Mouse (Mus musculus): ENCODE measurements around the gene Lce3c.

The Lce3c gene

GRCm38 (mm10) chr3:92944186-92944585 is at the start of gene Lce3c:
Gene Lce3c (plus strand): TSS chr3:92944486.
- DNase-seq (ENCODE audit: low read depth), result no peak

DNA sequence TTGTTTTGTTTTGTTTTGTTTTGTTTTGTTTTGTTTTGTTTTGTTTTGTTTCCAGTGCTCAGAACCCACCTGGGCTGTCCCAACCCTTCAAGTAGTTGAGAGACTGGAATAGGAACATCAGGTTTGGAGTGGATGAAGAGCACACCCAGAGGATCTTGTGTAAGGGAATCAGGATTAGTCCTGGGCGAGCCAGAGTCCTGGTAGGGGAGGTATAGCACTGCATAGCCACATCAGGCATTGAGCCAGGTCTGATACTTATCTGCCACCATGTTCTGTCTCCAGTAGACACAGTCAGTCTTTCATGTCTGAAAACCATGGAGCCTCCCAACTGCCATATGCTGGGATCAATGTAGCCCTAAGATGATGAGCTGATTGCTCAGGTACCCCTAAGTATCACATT is 49.8 kb upstream of the Lce3c start:
- DNase-seq (ENCODE audit: low read depth), result no peak

- no peak for DNase-seq (ENCODE audit: low read depth)
Measured at GRCm38 (mm10) chr3:92902992-92903391, 41.3 kb upstream of the Lce3c start.

- no peak for DNase-seq (ENCODE audit: low read depth)
Measured at GRCm38 (mm10) chr3:92903640-92904039, 40.6 kb upstream of the Lce3c start.

DNA sequence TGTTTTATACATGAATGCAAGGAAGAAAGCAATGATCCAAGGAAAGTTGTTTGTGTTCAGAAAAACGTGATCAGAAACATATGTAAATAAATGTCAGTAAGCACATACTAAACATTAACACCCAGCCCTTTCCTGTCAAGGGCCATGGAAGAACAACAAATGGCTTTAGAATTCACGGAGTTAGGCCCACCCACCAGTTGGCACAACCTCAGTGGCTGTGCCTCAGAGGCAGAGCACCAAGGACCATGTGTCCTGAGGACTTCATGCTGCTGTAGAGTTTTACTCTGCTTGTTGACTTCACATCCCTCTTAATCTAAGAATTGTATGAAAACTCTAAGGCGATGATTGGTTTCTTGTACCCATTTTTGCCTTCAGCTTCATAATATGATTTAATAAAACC is 39.1 kb upstream of the Lce3c start:
- DNase-seq (ENCODE audit: low read depth), result no peak

- DNase-seq (ENCODE audit: low read depth), result no peak
Measured at GRCm38 (mm10) chr3:92907571-92907970, 36.7 kb upstream of the Lce3c start.

DNA sequence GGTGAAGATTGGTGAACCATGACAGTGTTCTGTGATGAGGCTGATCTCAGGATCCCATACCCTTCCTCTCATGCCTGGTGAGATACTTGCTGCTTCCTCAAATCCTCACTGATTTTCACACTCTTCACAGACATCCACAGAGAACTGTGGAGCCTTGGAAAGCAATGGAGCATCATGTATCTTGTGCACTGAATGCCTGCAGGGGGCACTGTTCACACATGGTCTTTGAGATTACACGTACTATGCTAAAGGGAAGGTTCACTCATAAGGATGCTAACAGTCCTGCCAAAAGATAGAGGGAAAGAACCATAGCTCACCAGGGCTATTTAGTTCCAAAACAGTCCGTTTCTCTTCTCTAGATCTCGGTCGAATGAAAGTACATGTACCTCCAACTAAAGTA is 23.9 kb upstream of the Lce3c start:
- DNase-seq (ENCODE audit: low read depth), result no peak

GRCm38 (mm10) chr3:92926130-92926529 is 18.2 kb upstream of the Lce3c start, which contains the start of gene Lce3a:
Gene Lce3a (minus strand): TSS chr3:92926230.
- no peak for DNase-seq (ENCODE audit: low read depth)

GRCm38 (mm10) chr3:92932679-92933078 is 11.6 kb upstream of the Lce3c start, which contains the start of gene Lce3b:
Gene Lce3b (plus strand): TSS chr3:92932979.
- no peak for DNase-seq (ENCODE audit: low read depth)

DNA sequence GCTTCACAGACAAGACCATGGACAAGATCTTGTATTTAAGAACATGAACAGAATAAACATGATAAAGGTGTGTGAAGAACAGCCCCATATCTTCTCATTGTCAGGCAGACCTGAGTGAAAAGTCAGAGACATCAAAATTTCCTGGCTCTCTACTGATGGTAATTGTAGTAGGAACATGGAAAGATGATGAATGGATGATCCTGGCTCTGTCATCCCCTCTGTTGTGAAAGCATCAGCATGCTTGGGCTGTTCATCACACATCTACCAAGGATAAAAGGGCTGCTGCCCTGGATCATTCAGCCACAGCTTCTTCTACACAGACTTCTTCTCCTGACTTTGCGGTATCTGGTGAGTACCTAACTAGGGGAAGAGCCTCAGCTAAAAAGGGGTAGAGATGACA is 12.8 kb downstream of the Lce3c start, which contains the start of gene Lce3d:
Gene Lce3d, plus strand, starts transcription at position 301 of the 400 bp plus-strand sequence.
- no peak for DNase-seq (ENCODE audit: low read depth)

- no peak for DNase-seq (ENCODE audit: low read depth)
Measured at GRCm38 (mm10) chr3:92966761-92967160, 22.5 kb downstream of the Lce3c start, which contains the start of gene Lce3e. Gene Lce3e (plus strand): TSS chr3:92967061.

GRCm38 (mm10) chr3:92978484-92978883 is 34.2 kb downstream of the Lce3c start:
- DNase-seq (ENCODE audit: low read depth), result no peak

DNA sequence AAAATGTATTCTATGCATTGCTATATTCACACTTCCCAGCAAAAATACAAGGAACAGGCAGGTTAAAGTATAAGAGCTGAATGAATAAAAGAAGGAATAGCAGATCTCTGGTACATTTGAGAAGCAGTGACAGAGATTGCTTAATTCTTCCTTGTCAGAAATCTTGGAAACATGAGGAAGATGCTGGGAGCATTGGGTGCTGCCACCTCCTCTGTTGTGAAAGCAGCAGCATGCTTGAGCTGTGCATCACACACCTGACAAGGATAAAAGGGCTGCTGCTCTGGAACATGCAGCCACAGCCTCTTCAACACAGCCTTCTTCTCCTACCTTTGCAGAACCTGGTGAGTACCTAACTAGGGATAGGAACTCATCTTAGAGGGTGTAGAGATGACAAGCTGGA is 47.6 kb downstream of the Lce3c start, which contains the start of gene Lce3f:
Gene Lce3f, plus strand, starts transcription at position 301 of the 400 bp plus-strand sequence.
- DNase-seq (ENCODE audit: low read depth), result no peak
